In genomic region chr4:133967866-133968149, GRCm38 (mm10) we compare ENCODE assay signal across 9 mouse cellular contexts. TPM values are rescaled to one million over a fixed set of nuclear protein-coding genes. Genes with fewer than 3 reads are reported as not detected.
DNase-seq lines count a peak whose midpoint lies in the region; ATAC-seq and TF ChIP-seq lines count a peak whose summit lies in the region.
"Had no signal": no experiment of that assay in that cellular context is flagged by ENCODE, and none has a peak within 500 bp of the region (broad histone marks: within the 10 kb centered on the region; RNA-seq: fewer than 3 reads in every experiment).

No protein-coding gene starts in this region.

- H3K27ac ChIP-seq in heart, embryonic 12.5 days (ENCODE audit: poor library complexity, severe bottlenecking): peak overlapping the region; percentile 99
- peak overlapping the region; percentile 100 for H3K27ac ChIP-seq in kidney, postnatal 0 days
- peak overlapping the region; percentile 72 for H3K27ac ChIP-seq in liver, adult 2 months (replicated peaks; ENCODE audit: insufficient read depth, low read depth, low read length)

- WGBS in heart, embryonic 12.5 days: under 1% methylated on average over 29 of the region's 29 CpGs
- WGBS in kidney, postnatal 0 days: under 1% methylated on average over 20 of the region's 29 CpGs
- WGBS in liver, adult 2 months: under 1% methylated on average over 28 of the region's 29 CpGs

- no peak for TF ChIP-seq CTCF in kidney, postnatal 0 days (IDR thresholded peaks at IDR 0.05; ENCODE audit: low read depth)
- TF ChIP-seq CTCF in liver, adult 2 months (IDR thresholded peaks at IDR 0.05; ENCODE audit: low read depth, low read length): no peak

- H3K4me1 ChIP-seq in erythroblast, embryonic 14.5 days (ENCODE audit: control insufficient read depth): peaks cover 39% of the 10 kb centered on the region
- H3K4me1 ChIP-seq in heart, embryonic 12.5 days (replicated peaks): peaks cover 30% of the 10 kb centered on the region
- peaks cover 8% of the 10 kb centered on the region; the same call in 1 of the 2 replicates for H3K4me1 ChIP-seq in kidney, postnatal 0 days (replicated peaks; ENCODE audit: insufficient read depth, low read length)
- H3K4me1 ChIP-seq in liver, adult 2 months (ENCODE audit: control insufficient read depth, insufficient read depth, low read length): peaks cover 3% of the 10 kb centered on the region; the same call in 1 of the 2 replicates

- no peaks in the 10 kb centered on the region for H3K79me2 ChIP-seq in liver, adult 2 months (ENCODE audit: control insufficient read depth, insufficient read depth, low read length)

- H3K4me2 ChIP-seq in heart, embryonic 12.5 days: peak overlapping the region; percentile 97
- peak overlapping the region; percentile 98 for H3K4me2 ChIP-seq in kidney, postnatal 0 days (ENCODE audit: low read length)

- H3K27me3 ChIP-seq in erythroblast, embryonic 14.5 days (ENCODE audit: control insufficient read depth): no peaks in the 10 kb centered on the region
- H3K27me3 ChIP-seq in heart, embryonic 12.5 days (replicated peaks): no peaks in the 10 kb centered on the region
- H3K27me3 ChIP-seq in kidney, postnatal 0 days (ENCODE audit: insufficient read depth, low read length): no peaks in the 10 kb centered on the region
- no peaks in the 10 kb centered on the region for H3K27me3 ChIP-seq in liver, adult 2 months (ENCODE audit: control insufficient read depth, insufficient read depth, low read length)

- peak overlapping the region; percentile 97 for H3K9ac ChIP-seq in heart, embryonic 12.5 days
- H3K9ac ChIP-seq in kidney, postnatal 0 days (ENCODE audit: low read depth, low read length): peak overlapping the region; percentile 96
- H3K9ac ChIP-seq in liver, adult 2 months (ENCODE audit: low read depth, low read length): peak overlapping the region; percentile 96

- peak overlapping the region; percentile 88 for H3K4me3 ChIP-seq in erythroblast, embryonic 14.5 days (replicated peaks)
- H3K4me3 ChIP-seq in heart, embryonic 12.5 days: peak overlapping the region; percentile 71
- peak overlapping the region; percentile 85 for H3K4me3 ChIP-seq in kidney, postnatal 0 days (replicated peaks; ENCODE audit: low read depth, low read length)
- H3K4me3 ChIP-seq in liver, adult 2 months (ENCODE audit: insufficient read depth, low read depth, low read length): peak overlapping the region; percentile 91

- no peaks in the 10 kb centered on the region for H3K9me3 ChIP-seq in erythroblast, embryonic 14.5 days (ENCODE audit: control insufficient read depth, low read length)
- H3K9me3 ChIP-seq in heart, embryonic 12.5 days (replicated peaks): no peaks in the 10 kb centered on the region
- no peaks in the 10 kb centered on the region for H3K9me3 ChIP-seq in kidney, postnatal 0 days (replicated peaks; ENCODE audit: low read length)

- no peak for TF ChIP-seq POLR2A in liver, adult 2 months (IDR thresholded peaks at IDR 0.05; ENCODE audit: extremely low read depth, insufficient read depth, low read length)

- peak; percentile 89 for ATAC-seq in heart, embryonic 12.5 days (ENCODE audit: insufficient number of reproducible peaks, low FRiP score)
- ATAC-seq in kidney, postnatal 0 days (replicated peaks; ENCODE audit: low FRiP score, low read depth): peak; percentile 88
- peak; percentile 65 for ATAC-seq in monocyte, adult 5-6 weeks (replicated peaks; ENCODE audit: insufficient number of reproducible peaks, low FRiP score, low TSS enrichment, poor library complexity, severe bottlenecking)

- peaks cover 57% of the 10 kb centered on the region for H3K36me3 ChIP-seq in erythroblast, embryonic 14.5 days (ENCODE audit: control insufficient read depth)
- peaks cover 58% of the 10 kb centered on the region for H3K36me3 ChIP-seq in heart, embryonic 12.5 days
- peaks cover 21% of the 10 kb centered on the region; the same call in 1 of the 2 replicates for H3K36me3 ChIP-seq in kidney, postnatal 0 days (ENCODE audit: insufficient read depth, low read length)
- H3K36me3 ChIP-seq in liver, adult 2 months (ENCODE audit: control insufficient read depth, insufficient read depth, low read length): peaks cover 7% of the 10 kb centered on the region

- peak; percentile 92 for DNase-seq in CD4-positive, CD25-positive, alpha-beta regulatory T cell, adult 2 months (ENCODE audit: low read depth, low spot score)
- DNase-seq in brain, embryonic 18.5 days (ENCODE audit: low read depth, low spot score): peak; percentile 95
- DNase-seq in kidney, postnatal 0 days (ENCODE audit: low spot score): peak; percentile 97
- DNase-seq in liver, adult 2 months (ENCODE audit: extremely low read depth, low read depth, low spot score): peak; percentile 50
- DNase-seq in spleen, postnatal 4 days (ENCODE audit: low spot score in 2 of 2): peak; percentile 92 to 95

RNA-seq across cellular contexts. Expression of gene Hmgn2, which starts 0.6 kb away (rescaled TPM):
- polyA plus RNA-seq in erythroblast, embryonic 14.5 days (2012): 87.9 and 104 TPM in 2 replicates
- polyA plus RNA-seq in heart, embryonic 12.5 days (2016; fragmentation: Nextera tagmentation; extraction: Ambion mirVana): 1,861 and 1,891 TPM in 2 replicates
- 1,962 and 2,114 TPM in 2 replicates for polyA plus RNA-seq in kidney, postnatal 0 days (2015; fragmentation: Nextera tagmentation; extraction: Ambion mirVana)
- 21.1 and 35.2 TPM in 2 replicates for total RNA-seq in liver, adult 2 months (2014; rRNA removed)
- polyA plus RNA-seq in liver, adult 2 months (2012; rRNA removed): 3.1 and 3.7 TPM in 2 replicates
- 118 to 170 TPM (median 138 TPM) in 3 replicates for total RNA-seq in monocyte, adult 5-6 weeks (2017)

RNA-seq across cellular contexts. Expression of gene Dhdds, which starts 32.9 kb away (rescaled TPM):
- 1.2 and 1.5 TPM in 2 replicates for polyA plus RNA-seq in erythroblast, embryonic 14.5 days (2012)
- polyA plus RNA-seq in heart, embryonic 12.5 days (2016; fragmentation: Nextera tagmentation; extraction: Ambion mirVana): 30.5 and 33.3 TPM in 2 replicates
- polyA plus RNA-seq in kidney, postnatal 0 days (2015; fragmentation: Nextera tagmentation; extraction: Ambion mirVana): 35.3 and 36.9 TPM in 2 replicates
- 14.0 and 15.6 TPM in 2 replicates for total RNA-seq in liver, adult 2 months (2014; rRNA removed)
- 19.2 and 21.3 TPM in 2 replicates for polyA plus RNA-seq in liver, adult 2 months (2012; rRNA removed)
- total RNA-seq in monocyte, adult 5-6 weeks (2017): 11.2 to 17.2 TPM (median 16.3 TPM) in 3 replicates

RNA-seq across cellular contexts. Expression of gene Lin28a, which starts 50.8 kb away (rescaled TPM):
- not detected in 2 replicates for polyA plus RNA-seq in erythroblast, embryonic 14.5 days (2012)
- polyA plus RNA-seq in heart, embryonic 12.5 days (2016; fragmentation: Nextera tagmentation; extraction: Ambion mirVana): 0.64 and 0.99 TPM in 2 replicates
- polyA plus RNA-seq in kidney, postnatal 0 days (2015; fragmentation: Nextera tagmentation; extraction: Ambion mirVana): 0.04 TPM in 1 of 2 replicates, not detected in the other
- total RNA-seq in liver, adult 2 months (2014; rRNA removed): not detected in 2 replicates
- not detected in 2 replicates for polyA plus RNA-seq in liver, adult 2 months (2012; rRNA removed)
- total RNA-seq in monocyte, adult 5-6 weeks (2017): 0.19 TPM in 1 of 3 replicates, not detected in the others
- polyA plus RNA-seq: gonadal fat pad, adult 2 months had no signal

Comparison
In these comparisons a context has a peak if more than half of its experiments do, and no peak if none do; other contexts are left out.
1. Peak in every context shown above with its lines: DNase-seq, ATAC-seq, H3K4me3 ChIP-seq and H3K27ac ChIP-seq.
2. RNA of gene Hmgn2, which starts 0.6 kb away (polyA plus RNA-seq): 1,962 to 2,114 TPM in kidney, postnatal 0 days, 1,861 to 1,891 TPM in heart, embryonic 12.5 days and 87.9 to 104 TPM in erythroblast, embryonic 14.5 days; 3.1 to 3.7 TPM in liver, adult 2 months; every median in the first group is over 10 times any median in the second.